Mouse (Mus musculus): ENCODE measurements around the gene Unc79.

Gene Unc79

DNA sequence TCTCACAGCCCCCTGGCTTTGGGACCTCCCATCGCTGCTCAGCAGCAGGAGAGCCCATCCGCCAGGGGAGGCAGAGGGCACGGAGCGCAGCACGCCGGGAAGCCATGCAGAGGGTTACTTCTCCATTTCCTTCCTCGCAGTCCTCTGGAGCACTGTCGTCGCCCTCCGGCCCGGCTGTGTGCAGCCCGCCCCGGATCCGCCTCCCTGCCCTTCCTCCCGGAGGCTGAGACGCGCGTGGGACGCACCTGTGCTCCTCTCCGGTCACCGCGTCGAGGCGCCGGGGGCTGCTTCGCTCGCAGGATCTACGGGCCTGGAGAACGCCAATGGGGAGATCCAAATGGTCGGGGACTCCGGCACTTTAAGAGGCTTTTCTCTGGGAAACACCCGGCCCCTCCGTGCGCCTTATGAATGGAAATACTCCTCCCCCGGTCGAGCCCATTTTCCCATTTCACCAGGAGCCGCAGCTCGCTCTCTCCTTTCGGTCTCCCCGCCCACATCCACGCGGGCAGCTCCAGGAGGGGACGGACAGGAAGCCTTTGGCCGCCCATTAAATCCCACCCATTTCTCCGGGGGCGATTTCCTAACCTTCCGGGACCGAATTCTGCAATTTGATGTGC, at the start of gene Unc79:
Unc79 (plus strand) TSS at position 82 of the 617 bp plus-strand sequence.
- no peak for DNase-seq (ENCODE audit: low read depth, low spot score)

DNA sequence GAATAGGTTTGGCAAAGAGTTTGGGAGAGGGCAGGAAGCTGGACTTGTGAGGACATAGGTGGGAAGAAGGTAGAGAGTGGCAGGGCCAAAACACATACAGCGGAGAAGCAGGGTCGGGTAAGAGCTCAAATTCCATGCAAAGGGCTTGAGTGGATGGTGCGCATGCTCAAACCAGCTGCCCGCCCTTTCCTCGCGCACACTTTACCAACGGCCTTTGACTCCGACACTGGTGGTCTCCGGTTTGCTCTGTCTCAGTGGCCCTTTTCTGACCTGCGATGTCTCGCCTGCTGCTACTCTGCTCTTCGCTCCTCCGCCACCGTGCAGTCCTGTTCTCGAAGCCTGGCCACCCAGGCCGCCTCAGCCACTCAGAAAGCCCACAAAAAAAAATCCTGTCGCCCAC, 49.6 kb upstream of the Unc79 start, which contains the start of gene Cox8c:
Cox8c (plus strand) TSS at position 226 of the 400 bp plus-strand sequence.
- no peak for DNase-seq (ENCODE audit: low read depth, low spot score)

DNA sequence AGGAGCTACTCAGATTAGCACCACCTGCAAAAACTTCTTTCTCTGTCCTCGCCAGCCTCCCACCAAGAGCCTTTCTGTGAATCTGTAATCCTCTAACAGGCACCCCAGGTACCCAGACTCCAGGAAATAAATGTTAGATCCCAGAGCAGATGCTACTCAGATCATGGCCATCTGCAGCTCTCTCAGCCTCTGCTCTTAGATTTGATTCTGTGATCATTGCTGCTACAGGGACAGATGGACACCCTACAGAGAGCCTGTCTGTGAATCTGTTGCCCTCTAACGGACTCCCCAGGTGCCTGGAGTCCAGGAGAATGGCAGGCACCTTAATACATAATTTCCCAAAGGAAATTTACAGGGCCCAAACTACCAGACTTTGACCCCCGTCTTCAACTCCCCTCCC, 40.5 kb upstream of the Unc79 start:
- no peak for DNase-seq (ENCODE audit: low read depth, low spot score)

DNA sequence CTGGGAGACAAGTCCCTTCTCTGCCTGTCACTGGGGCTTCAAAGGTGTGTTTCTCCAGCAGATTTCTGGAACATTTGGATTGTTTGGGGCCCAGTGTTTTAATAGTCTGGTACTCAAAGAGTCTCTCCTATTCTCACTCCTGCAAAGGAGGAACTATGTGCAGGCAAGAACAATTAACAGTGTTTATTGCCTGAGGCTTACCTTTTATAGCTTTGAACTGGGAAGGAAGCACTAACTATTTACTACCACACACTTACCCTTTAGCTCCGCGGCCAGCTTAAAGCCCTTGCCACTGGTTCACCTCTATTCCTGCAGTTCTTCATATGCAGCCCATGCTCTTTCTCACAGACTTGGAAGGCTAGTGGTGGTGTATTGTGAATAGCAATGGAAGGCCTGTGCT, 32.6 kb upstream of the Unc79 start:
- DNase-seq (ENCODE audit: low read depth, low spot score) = no peak

DNA sequence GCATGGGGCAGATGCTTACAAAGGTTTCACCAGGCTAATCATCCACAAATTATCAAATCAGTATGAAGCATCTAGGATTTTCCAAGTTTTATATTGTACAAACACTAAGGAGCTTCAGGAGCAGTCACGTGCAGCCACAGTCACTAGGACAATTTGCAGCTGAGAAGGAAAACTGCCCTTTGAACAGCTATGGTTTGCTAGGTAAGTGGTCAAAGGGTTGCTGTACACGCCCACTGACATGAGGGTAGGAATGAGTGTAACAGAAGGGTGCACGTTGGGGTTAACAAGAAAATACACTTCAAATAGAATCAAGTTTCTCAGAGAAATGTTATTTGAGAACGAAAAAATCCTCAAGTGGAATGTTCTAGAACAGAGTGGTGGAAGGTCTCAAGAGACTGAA, 18.9 kb upstream of the Unc79 start:
- DNase-seq (ENCODE audit: low read depth, low spot score) = no peak

DNA sequence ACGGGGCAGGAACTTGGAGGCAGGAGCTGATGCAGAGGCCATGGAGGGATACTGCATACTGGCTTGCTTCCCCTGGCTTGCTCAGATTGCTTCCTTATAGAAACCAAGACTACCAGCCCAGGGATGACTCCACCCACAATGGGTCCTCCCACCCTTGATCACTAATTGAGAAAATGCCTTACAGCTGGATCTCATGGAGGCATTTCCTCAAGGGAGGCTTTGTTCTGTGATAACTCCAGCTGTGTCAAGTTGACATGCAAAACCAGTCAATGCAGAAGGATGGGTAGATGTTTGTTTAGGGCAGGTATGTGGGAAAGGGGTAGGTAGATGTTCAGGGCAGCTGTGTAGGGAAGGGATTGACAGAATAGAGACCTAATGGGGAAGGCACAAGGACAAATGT, 18.3 kb upstream of the Unc79 start:
- no peak for DNase-seq (ENCODE audit: low read depth, low spot score)

DNA sequence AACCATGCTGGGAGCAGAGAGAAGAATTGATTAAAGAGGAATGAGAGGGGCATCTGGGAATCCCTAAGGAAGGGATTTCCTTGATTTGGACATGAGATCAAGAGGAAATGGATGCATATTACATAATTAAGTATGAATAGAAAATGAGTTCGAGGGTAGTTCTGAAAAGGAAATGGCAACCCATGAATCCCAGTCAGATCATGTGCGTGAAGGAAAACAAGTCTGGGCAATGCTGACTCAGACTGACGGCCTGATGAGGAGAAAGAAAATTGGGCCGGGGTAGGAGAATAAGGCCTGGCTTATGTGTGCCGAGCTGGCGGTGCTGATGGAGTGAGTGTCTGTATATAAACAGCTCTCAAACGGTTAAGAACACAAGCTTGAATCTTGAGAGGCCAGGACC, 17.9 kb upstream of the Unc79 start:
- DNase-seq (ENCODE audit: low read depth, low spot score) = no peak

DNA sequence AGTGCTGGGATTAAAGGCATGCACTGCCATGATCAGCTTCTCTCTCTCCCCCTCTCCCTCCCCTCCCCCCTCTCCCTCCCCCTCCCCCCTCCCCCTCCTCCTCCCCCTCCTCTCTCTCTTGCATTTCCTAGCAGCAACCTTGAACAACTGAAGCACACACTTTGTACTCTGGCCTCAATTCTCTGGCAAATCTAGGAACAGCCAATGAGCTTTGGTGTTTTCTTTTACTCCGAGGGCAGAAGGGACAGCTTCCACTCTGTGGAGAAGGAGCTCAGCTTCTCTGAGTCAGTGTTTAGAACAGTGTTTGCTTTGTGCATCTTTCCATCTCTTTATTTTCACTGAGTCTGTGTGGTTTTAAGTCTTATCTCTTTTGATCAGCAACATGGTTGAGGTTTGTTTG, 12.8 kb upstream of the Unc79 start:
- no peak for DNase-seq (ENCODE audit: low read depth, low spot score)

DNA sequence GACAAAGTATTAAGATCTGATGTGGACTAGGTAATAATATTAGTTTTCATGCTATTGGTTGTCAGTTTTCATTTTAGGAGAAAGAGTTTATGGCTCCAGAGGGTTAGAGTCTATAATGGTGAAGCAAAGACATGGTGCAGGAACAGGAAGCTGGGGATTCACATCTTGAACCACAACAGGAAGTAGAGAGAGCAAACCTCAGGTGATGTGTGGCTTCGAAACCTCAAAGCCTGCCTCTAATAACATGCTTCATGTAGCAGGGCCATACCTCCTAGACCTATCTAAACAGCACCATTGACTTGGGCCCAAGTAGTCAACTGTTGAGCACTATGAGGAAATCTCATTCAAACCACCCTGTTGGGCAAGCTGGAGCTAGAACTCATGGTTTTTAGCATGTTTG, 3.1 kb upstream of the Unc79 start:
- DNase-seq (ENCODE audit: low read depth, low spot score) = no peak

DNA sequence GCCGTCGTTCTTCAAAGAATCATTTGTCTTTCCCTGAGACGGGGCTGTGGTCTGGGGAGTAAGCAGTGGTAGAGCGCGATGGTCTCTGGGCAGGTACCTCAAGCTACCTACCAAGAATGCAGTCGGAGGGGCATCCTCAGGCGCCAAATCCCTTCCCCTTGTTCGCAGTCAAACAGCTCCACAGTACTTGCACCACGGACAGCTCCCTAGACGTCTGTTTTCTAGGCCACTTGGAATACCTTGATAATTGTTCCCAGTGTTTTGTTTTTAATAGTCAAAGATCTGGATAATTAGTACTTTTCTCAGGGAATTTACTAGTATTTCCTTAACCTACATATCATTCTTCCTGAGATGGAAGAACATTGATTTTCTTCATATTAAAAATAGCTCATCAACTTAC, 833 bp upstream of the Unc79 start:
- no peak for DNase-seq (ENCODE audit: low read depth, low spot score)

DNA sequence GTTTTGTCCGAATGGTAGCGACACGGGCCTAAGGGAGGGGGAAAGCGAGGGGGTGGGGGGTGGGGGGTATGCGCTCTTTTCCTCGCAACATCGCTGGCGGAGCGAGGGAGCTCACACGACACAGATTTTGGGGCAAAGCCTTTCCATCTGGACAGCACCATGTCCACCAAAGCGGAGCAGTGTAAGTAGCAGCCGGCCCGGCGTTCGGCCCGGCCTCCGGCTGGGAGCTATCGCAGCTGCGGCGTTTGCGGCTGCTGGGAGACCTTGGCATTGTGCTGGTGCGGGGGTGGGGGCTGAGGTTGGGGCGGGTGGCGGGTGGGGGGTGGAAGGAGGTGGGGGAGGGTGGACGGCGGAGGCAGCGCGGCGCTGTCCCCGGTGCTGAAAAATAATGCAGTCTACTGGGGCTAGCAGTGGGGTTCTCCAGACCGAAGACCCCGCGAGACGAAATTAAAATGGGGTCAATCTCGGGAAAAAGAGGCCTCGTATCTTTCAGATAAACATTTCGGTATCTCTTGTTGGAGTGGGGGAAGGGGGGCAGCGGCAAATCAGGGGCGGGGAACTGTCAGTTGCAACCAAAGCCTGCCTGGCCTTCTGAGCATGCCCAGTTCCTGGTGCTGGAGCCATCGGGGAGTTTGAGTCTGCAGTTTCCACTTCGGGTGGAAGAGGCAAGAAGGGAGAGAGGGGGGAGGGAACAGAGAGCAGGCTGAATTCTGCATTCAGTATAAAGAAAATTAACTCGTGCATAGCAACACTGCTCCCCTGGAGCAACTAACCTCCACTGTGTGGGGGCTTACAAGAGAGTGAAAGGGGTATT, 943 bp downstream of the Unc79 start:
- no peak for DNase-seq (ENCODE audit: low read depth, low spot score)

DNA sequence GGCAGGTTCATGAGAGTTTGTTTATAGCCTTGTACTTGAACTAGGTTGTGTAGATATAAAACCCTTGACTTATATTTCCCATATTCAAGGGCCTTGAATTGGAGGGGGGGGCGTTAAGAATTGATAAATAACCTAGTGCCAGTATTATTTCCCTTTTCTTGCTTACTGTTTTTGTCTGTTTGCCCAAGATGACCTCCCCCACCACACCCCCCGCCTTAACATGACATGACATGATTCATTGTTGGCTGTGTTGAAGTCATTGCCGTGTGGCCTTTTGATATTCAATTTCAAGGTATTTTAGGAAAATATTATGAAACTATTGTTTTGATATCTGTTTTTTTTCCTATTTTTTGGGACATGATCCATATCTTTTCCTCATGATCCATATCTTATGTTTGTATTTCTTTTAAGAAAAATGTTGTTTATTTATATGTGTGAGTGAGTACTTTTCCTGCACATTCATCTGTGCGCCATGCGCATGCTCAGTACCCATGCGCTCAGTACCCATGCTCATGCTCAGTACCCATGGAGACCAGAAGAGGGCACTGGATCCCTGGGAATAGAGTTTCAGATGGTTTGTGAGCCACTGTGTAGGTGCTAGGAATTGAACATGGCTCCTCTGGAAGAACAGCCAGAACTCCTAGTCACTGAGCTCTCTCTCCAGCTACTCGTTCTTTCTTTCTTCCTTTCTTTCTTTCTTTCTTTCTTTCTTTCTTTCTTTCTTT, 11.6 kb downstream of the Unc79 start:
- no peak for DNase-seq (ENCODE audit: low read depth, low spot score)

DNA sequence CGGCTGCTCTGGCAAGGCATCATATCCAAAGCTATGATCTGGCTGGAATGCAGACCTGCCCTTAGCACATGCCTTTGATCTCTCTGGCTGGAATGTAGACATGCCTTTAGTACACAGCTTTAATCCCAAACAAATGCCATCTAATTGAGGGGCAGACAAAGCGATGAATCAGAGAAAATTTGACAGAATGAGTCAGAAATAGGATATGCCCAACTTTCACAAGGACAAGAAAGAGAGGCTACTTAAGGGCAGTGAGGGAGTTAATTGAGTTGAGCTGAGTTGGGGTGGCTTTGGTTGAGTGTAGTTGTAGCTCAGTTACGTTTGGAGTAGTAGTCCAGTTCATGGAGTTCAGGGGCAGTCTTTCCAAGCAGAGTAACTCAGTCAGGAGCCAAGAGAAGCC, 12.4 kb downstream of the Unc79 start:
- no peak for DNase-seq (ENCODE audit: low read depth, low spot score)

DNA sequence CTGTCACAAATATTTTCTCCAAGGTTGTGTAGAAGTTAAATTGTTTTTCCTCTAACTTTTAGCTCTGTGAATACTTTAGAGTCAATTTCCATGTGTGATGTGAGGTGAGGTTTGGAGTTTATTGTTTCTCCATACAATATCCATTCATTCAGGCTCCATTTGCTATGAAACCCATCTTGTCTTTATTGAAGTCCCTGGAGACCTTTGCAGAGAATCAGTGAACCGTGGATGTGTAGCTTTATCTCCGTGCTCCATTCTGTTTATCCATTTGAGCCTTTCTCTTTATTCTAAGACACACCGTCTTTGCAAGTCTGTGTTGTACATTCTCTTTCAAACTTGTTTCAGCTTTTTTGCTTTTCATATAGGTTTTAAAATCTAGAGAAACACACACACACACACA, 15.8 kb downstream of the Unc79 start:
- no peak for DNase-seq (ENCODE audit: low read depth, low spot score)

DNA sequence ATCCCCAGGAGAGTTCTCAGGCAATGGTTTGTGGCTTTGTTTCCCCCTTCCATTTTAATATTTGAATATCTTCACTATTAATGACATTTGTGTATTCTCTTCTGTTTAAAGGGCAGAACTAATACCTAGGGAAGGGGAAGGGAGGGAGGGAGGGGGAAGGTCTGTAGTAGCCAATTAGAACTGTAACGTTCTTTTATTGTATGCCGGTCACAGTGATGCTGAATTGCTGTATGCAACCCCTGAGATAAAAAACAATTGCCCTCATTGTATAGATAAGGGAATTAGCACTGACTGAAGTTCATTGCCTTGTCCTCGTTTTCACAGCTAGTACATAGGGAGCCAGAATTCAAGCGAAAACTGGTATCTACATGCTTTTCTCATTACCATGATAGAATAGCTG, 31.9 kb downstream of the Unc79 start:
- no peak for DNase-seq (ENCODE audit: low read depth, low spot score)

DNA sequence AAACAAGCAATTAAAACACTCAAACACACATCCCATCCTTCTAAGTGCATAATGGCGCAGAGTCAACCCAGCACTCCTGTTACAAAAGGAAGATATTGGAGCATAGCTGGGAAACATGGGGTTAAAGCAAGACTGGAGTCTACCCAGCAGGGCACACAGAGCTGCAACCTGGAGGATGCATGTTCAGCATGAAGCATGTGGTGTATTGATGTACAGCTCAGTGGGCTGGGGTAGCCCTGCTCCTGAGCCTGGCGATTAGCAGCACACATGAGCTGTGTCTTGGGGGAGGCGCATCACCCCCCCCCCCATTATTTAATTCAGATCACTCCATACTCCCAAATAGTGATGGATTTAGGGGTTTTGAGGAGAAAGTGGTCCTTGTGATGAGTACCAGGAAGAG, 32.9 kb downstream of the Unc79 start:
- no peak for DNase-seq (ENCODE audit: low read depth, low spot score)

DNA sequence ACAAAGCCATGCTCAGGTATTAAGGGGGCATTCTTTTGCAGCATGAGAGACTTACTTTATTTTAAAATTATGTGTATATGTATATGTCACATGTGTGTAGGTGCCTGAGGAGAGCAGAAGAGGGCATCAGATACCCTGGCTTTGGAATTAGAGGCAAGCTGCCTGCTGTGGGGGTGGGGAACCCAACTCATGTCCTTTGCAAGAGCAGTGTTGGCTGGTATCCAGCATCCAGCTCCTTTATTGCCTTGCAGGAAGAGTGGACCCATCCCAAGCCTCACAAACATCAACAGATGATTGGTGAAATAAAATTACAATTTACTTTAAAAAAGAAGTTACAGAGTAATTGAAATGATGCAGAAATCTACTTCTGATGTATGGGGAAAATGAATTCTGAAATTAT, 36.7 kb downstream of the Unc79 start:
- no peak for DNase-seq (ENCODE audit: low read depth, low spot score)

DNA sequence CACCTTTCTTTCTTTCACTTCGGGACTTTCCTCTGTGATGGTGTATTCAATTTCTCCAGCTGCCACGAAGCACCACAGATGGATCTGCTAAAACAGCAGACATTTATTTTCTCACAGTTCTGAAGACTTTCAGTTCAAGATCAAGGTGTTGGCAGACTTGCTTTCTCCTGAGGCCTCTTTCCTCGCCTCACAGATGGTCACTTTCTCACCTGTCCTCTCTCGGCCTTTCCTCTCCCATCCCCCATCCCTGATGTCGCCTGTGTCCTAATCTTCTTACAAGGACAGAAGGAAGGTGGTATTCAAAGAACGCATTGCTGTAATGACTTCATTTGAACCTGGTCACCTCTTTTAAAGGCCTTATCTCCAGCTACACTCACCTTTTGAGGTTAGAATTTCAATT, 39.1 kb downstream of the Unc79 start:
- DNase-seq (ENCODE audit: low read depth, low spot score) = no peak

DNA sequence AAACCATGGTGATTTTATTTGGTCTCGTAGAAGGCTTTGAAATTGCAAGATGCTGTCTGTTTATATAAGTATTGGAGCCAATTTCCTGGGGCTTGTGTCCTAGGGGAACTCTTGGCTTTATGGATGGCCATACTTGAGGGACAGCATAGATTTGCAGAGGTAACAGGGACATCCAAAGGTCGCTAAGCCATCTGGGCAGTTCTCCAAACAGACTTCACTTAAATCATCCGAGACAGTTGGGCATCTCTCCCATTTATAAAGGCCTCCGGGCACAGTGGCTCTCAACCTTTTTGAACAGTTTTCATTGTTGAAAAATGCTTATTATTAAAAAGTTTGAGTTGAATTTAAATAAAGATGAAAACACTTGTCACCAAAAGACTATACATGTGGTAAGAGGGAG, 59.8 kb downstream of the Unc79 start:
- no peak for DNase-seq (ENCODE audit: low read depth, low spot score)

DNA sequence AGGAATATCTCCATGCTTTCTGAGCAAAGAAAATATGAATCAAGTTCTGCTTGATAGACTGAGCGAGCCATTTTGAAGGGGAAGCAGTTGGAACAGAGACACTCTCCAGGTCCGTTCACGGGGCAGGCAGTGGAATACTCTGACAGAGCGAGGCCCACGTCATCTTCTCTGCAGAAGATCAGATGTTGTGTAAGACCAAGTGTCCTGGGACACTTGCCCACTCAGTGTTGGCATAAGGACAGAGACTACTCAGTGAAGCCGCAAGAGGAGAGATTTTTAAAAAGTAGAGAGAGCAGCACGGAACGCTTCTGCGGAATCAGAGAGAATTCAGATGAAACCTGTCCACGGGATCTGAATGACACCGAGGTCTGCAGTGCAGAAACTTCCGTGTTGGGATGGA, 69.5 kb downstream of the Unc79 start:
- no peak for DNase-seq (ENCODE audit: low read depth, low spot score)

DNA sequence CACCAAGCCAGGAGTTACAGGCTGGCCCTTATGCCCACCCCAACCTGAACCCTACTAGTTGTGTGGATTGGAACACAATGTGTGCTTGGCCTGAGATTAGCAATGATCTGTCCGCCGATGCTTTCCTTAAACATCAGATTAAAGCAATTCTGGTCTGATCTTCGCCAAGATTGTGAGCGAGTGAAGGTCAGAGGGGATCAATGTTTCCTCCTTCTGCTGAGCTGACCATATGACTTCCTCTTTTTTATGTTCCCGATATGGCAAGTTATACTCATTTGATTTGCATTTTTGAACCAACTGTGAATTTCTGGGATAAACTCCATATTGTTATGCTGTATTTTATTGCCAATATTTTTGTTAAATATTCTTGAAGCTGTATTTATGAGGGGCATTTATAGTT, 88.0 kb downstream of the Unc79 start:
- DNase-seq (ENCODE audit: low read depth, low spot score) = no peak

DNA sequence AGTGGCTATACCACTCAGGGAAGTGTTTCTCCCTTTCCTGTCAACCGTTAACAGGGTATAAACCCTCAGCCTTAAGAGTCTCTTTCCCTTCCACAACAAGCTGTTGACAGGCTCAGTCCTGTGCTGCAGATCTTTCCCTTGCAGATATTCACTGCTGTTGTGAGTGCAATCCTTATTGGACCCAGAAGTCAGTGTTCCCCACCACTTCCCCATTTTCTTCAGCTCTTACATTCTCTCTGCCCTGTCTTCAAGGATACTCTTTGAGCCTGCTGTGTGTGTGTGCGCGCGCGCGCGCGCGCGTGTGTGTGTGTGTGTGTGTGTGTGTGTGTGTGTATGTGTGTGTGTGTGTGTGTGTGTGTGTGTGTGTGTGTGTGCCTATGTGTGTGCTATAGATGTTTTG, 90.7 kb downstream of the Unc79 start:
- DNase-seq (ENCODE audit: low read depth, low spot score) = no peak

DNA sequence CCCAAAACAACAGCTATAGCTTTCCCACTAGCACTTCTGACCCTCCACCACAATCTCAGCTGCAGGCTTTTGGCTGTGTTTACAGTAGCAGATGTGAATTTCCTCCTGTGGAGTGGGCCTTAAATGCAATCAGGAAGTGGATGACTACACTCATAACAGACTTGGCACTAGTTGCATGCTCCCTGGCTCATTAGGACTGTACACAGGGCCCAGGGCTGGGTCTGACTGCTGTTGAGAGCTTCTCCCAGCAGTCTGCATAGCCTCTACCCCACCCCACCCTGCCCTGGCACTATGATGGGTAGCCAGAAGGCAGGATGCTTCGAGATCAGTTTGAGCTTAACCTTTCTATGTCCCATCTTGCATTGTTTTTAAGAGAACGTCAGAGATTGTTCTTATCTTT, 91.5 kb downstream of the Unc79 start:
- DNase-seq (ENCODE audit: low read depth, low spot score) = no peak
